Comparison of ENCODE assay signal across 8 mouse cellular contexts in genomic region chr13:112100592-112101420, GRCm38 (mm10).
DNase-seq lines count a peak whose midpoint lies in the region; ATAC-seq and TF ChIP-seq lines count a peak whose summit lies in the region.

No protein-coding gene starts in this region.

- DNase-seq in CD4-positive, CD25-positive, alpha-beta regulatory T cell, adult 2 months (ENCODE audit: low read depth, low spot score), result peak; percentile 31
- DNase-seq in brain, embryonic 14.5 days (ENCODE audit: low read depth), result peak; percentile 87
- peak; percentile 78 for DNase-seq in kidney, postnatal 0 days (ENCODE audit: low spot score)
- peak; percentile 70 for DNase-seq in stomach, postnatal 0 days (ENCODE audit: low spot score)

- no peaks in the 10 kb centered on the region for H3K9me3 ChIP-seq in heart, embryonic 14.5 days (ENCODE audit: control insufficient read depth, low read length)
- H3K9me3 ChIP-seq in kidney, postnatal 0 days (replicated peaks; ENCODE audit: low read length), result no peaks in the 10 kb centered on the region
- no peaks in the 10 kb centered on the region for H3K9me3 ChIP-seq in liver, embryonic 12.5 days (replicated peaks)
- H3K9me3 ChIP-seq in stomach, postnatal 0 days (ENCODE audit: control insufficient read depth, low read length), result no peaks in the 10 kb centered on the region

- peak; percentile 37; the same call in 1 of the 2 replicates for TF ChIP-seq POLR2A in brain, embryonic 14.5 days (IDR thresholded peaks at IDR 0.05; ENCODE audit: borderline replicate concordance, extremely low read depth, insufficient read depth, insufficient read length, poor library complexity, severe bottlenecking)

- peak overlapping the region; percentile 65 for H3K4me2 ChIP-seq in heart, embryonic 14.5 days (ENCODE audit: low read length)
- peak overlapping the region; percentile 79 for H3K4me2 ChIP-seq in kidney, postnatal 0 days (ENCODE audit: low read length)
- peak overlapping the region; percentile 69 for H3K4me2 ChIP-seq in liver, embryonic 12.5 days
- H3K4me2 ChIP-seq in stomach, postnatal 0 days (replicated peaks; ENCODE audit: low read depth), result peak overlapping the region; percentile 86

- peak overlapping the region; percentile 45 to 61 for H3K4me3 ChIP-seq in heart, embryonic 14.5 days (ENCODE audit: control insufficient read depth in 1 of 2, insufficient read depth in 1 of 2, low read depth in 1 of 2, low read length in 2 of 2)
- peak overlapping the region; percentile 42 for H3K4me3 ChIP-seq in kidney, postnatal 0 days (replicated peaks; ENCODE audit: low read depth, low read length)
- H3K4me3 ChIP-seq in liver, embryonic 12.5 days, result peak overlapping the region; percentile 47
- peak overlapping the region; percentile 52 for H3K4me3 ChIP-seq in stomach, postnatal 0 days (ENCODE audit: low read depth, low read length)

- WGBS in heart, embryonic 14.5 days, result 3% methylated on average over 31 of the region's 31 CpGs
- 4% methylated on average over 31 of the region's 31 CpGs for WGBS in kidney, postnatal 0 days
- 2% methylated on average over 31 of the region's 31 CpGs for WGBS in liver, embryonic 12.5 days (ENCODE audit: insufficient replicate concordance)
- WGBS in stomach, postnatal 0 days, result 2% methylated on average over 31 of the region's 31 CpGs

- no peak for TF ChIP-seq EP300 in stomach, postnatal 0 days (optimal IDR thresholded peaks at IDR 0.05)

- H3K36me3 ChIP-seq in heart, embryonic 14.5 days (ENCODE audit: control insufficient read depth, insufficient read depth, low read length), result no peaks in the 10 kb centered on the region
- no peaks in the 10 kb centered on the region for H3K36me3 ChIP-seq in kidney, postnatal 0 days (ENCODE audit: insufficient read depth, low read length)
- H3K36me3 ChIP-seq in liver, embryonic 12.5 days, result no peaks in the 10 kb centered on the region
- H3K36me3 ChIP-seq in stomach, postnatal 0 days (ENCODE audit: control insufficient read depth, insufficient read depth, low read length), result no peaks in the 10 kb centered on the region

- H3K27ac ChIP-seq in heart, embryonic 14.5 days (replicated peaks in 1 of 2; ENCODE audit: control insufficient read depth in 1 of 2, insufficient read depth in 1 of 2, low read depth in 2 of 2, low read length in 2 of 2), result peak overlapping the region; percentile 21 to 41; a peak in 3 of 4 replicates
- peak overlapping the region; percentile 70 for H3K27ac ChIP-seq in kidney, postnatal 0 days
- H3K27ac ChIP-seq in liver, embryonic 12.5 days, result no peak overlapping the region
- peak overlapping the region; percentile 85 for H3K27ac ChIP-seq in stomach, postnatal 0 days (replicated peaks)

- TF ChIP-seq CTCF in brain, embryonic 14.5 days (IDR thresholded peaks at IDR 0.05; ENCODE audit: borderline replicate concordance, extremely low read depth, insufficient read depth, insufficient read length), result no peak
- TF ChIP-seq CTCF in kidney, postnatal 0 days (IDR thresholded peaks at IDR 0.05; ENCODE audit: low read depth), result no peak
- no peak for TF ChIP-seq CTCF in stomach, postnatal 0 days (IDR thresholded peaks at IDR 0.05; ENCODE audit: low read depth)

- peak; percentile 51 for ATAC-seq in erythroblast, adult 5-6 weeks (replicated peaks; ENCODE audit: low FRiP score, poor library complexity, severe bottlenecking)
- ATAC-seq in heart, embryonic 14.5 days (ENCODE audit: insufficient number of reproducible peaks, insufficient read depth, low FRiP score, low read depth), result peak; percentile 83
- peak; percentile 91 for ATAC-seq in kidney, postnatal 0 days (replicated peaks; ENCODE audit: low FRiP score, low read depth)
- peak; percentile 64 for ATAC-seq in liver, embryonic 12.5 days
- peak; percentile 38 for ATAC-seq in monocyte, adult 5-6 weeks (replicated peaks; ENCODE audit: insufficient number of reproducible peaks, low FRiP score, low TSS enrichment, poor library complexity, severe bottlenecking)
- peak; percentile 89 for ATAC-seq in stomach, postnatal 0 days (ENCODE audit: low FRiP score, low TSS enrichment)

- H3K27me3 ChIP-seq in heart, embryonic 14.5 days (ENCODE audit: control insufficient read depth, insufficient read depth, low read length), result no peaks in the 10 kb centered on the region
- no peaks in the 10 kb centered on the region for H3K27me3 ChIP-seq in kidney, postnatal 0 days (ENCODE audit: insufficient read depth, low read length)
- H3K27me3 ChIP-seq in liver, embryonic 12.5 days (replicated peaks), result peaks cover 68% of the 10 kb centered on the region
- no peaks in the 10 kb centered on the region for H3K27me3 ChIP-seq in stomach, postnatal 0 days (ENCODE audit: control insufficient read depth, insufficient read depth, low read length)

- H3K9ac ChIP-seq in heart, embryonic 14.5 days (ENCODE audit: low read length), result peak overlapping the region; percentile 63
- peak overlapping the region; percentile 56 for H3K9ac ChIP-seq in kidney, postnatal 0 days (ENCODE audit: low read depth, low read length)
- peak overlapping the region; percentile 52 for H3K9ac ChIP-seq in liver, embryonic 12.5 days
- peak overlapping the region; percentile 67 for H3K9ac ChIP-seq in stomach, postnatal 0 days (ENCODE audit: low read length)

- peaks cover 10 to 17% of the 10 kb centered on the region in 2 experiments; a peak in 3 of 4 replicates for H3K4me1 ChIP-seq in heart, embryonic 14.5 days (ENCODE audit: control insufficient read depth in 2 of 2, insufficient read depth in 2 of 2, low read length in 2 of 2)
- H3K4me1 ChIP-seq in kidney, postnatal 0 days (replicated peaks; ENCODE audit: insufficient read depth, low read length), result peaks cover 10% of the 10 kb centered on the region; the same call in 1 of the 2 replicates
- H3K4me1 ChIP-seq in liver, embryonic 12.5 days, result peaks cover 9% of the 10 kb centered on the region
- 0 out of 2 replicates have a peak, but pooled peaks cover 3% of the 10 kb centered on the region for H3K4me1 ChIP-seq in stomach, postnatal 0 days (replicated peaks; ENCODE audit: control insufficient read depth, insufficient read depth)

Comparison
In these comparisons a context has a peak if more than half of its experiments do, and no peak if none do; other contexts are left out.
1. DNase-seq: peak in every context shown above with its lines; median percentile 87 in brain, embryonic 14.5 days; 78 in kidney, postnatal 0 days; 70 in stomach, postnatal 0 days; 31 in CD4-positive, CD25-positive, alpha-beta regulatory T cell, adult 2 months.
2. ATAC-seq: peak in every context shown above with its lines; median percentile 91 in kidney, postnatal 0 days; 89 in stomach, postnatal 0 days; 83 in heart, embryonic 14.5 days; 64 in liver, embryonic 12.5 days; 51 in erythroblast, adult 5-6 weeks; 38 in monocyte, adult 5-6 weeks.